Mouse (Mus musculus) adrenal gland, adult (tissue): ENCODE results near the gene Gsap.
"Not testable (repeated sequence)": the region's sequence is repeated elsewhere in the genome, so short reads cannot be mapped to it uniquely, and the experiment has no call there.

Source experiments
- DNase-seq, 2 experiments: peaks; one replicate each; pipeline ENCODE4 v3.0.0; 2022 to 2023; ENCODE audit warnings: low spot score in 1 of 2; ENCODE audit not compliant: inconsistent age in 2 of 2

Gene Gsap

DNA sequence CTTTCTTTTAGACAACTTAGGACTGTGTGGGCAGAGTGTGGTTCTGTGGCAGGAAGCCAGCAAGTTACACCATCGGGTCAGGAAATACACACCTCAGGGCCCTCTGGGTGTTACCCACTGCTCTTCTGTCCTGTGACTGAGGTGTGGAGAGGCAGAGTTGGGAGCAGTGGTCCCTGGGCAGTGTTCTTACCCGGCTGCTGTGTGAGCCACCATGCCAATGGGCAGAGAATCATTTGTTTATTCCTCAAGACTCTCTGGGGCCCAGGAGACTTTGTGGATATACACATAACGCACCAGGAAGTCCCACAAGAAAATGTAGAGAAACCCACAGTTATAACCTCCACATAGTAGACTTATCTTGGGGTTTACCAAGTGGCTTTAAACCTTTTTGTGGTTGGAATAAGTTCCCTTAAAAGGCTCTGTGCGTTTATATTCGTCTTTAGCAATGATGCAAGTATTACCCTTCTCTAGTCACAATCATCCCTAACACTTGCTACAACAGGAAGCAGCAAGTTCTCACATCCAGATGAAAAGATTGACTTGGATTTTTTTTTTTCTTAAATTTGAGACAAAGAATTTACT is 69.6 kb downstream of the Gsap start:
- peak in 1 of 2 experiments; percentile 16 for DNase-seq

DNA sequence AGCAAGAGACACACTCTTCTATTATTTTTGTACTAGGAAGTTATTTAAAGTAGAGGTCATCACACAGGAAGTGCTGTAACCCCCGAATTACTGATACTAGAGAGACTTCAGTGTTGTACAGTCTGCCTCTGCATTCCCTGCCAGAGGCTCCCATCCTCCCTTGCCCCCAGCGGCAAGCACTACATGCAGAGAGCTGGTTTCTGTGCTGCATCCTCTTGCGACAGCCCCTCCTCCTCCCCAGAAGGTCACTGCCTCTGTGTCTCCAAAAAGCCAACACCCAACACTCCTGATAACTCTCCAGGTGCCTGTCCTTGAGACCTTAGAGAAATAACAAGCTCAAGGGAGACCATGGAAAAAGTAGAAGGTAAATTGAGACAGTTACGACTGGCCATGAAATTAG is 71.1 kb downstream of the Gsap start:
- DNase-seq, result peak in 1 of 2 experiments; percentile 37

DNA sequence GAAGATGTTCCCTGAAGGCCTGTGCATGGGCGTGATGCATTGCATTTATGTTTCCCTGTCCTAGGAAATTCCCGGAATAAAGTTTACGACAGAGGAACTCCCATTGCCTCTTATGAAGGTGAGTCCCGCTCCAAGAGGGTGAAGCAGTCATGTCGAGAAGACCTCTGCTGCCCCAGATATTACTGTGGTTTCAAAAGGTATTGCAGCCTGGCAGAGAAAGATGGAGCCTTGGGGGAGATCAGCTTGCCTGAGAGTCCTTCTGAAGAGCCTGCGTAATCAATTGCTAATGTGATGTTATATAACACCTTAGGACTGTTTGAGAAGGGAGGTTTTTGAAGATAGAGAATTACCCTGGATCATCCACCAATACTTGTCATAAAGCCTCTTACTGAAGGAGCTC is 71.8 kb downstream of the Gsap start:
- DNase-seq, result no peak

- peak in 1 of 2 experiments; percentile 39 for DNase-seq
Measured at GRCm38 (mm10) chr5:21260746-21261145, 74.7 kb downstream of the Gsap start.

DNA sequence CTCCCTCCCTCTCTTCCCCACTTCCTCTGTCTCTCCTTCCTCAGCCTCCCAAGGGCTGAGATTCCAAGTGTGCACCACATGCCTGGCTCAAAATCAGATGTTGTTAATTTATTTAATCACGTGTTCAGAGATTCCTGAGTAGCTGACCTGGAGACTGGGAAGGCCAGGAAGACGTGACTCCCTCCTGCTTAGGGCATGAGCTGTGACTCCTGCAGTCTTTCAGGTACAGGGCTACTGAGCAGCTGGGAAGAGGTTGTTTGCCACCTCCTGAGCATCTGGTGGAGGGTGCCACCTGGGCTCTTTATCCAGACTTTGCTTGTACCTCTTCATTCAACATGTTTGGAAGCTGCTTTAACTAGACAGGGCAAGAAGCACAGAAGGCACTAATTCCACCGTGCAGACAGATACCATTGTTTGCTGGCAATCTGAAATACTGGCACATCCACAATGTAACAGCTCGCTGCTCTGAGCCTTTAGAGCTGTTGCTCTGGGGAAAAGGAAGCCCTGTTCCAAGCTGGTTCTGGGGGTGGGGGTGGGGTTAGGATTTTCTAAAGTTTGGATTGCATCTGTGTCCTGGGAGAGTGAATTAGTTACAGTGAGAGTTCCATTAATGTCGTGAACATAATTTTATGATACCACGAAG is 75.3 kb downstream of the Gsap start:
- DNase-seq, result peak in 1 of 2 experiments; percentile 47

GRCm38 (mm10) chr5:21263202-21264055 is 77.4 kb downstream of the Gsap start:
- DNase-seq, result peak in 1 of 2 experiments; percentile 80

DNA sequence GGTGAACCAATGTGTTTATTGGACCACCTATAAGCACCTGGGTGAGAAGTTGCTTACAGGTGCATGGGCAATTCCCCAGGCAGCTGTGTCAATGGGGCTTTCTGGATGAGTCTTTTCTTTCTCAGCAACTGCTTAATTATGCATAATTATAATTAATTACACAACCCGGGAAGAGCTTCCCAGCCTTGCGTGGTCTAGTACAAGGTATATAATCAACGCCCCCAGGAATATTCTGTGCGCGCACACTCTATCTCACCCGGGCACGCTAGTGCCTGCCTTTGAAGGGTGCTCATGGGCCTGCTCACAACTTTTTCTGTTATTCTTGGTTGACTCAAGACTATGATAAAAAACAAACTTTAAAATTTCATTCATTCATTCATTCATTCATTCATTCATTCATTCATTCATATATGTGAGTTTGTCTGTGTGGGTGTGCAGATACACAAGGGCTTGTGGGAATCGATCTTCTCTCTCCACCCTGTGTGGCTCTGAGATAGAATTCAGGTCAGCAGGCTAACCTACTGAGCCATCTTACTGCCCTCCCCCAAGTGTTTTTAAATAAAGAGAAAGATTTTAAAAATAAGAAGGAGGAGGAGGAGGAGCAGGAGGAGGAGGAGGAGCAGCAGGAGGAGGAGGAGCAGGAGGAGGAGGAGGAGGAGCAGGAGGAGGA is 78.4 kb downstream of the Gsap start:
- DNase-seq, result no peak

- peak; percentile 77 to 94 for DNase-seq
Measured at GRCm38 (mm10) chr5:21265049-21265448, 79.0 kb downstream of the Gsap start.

DNA sequence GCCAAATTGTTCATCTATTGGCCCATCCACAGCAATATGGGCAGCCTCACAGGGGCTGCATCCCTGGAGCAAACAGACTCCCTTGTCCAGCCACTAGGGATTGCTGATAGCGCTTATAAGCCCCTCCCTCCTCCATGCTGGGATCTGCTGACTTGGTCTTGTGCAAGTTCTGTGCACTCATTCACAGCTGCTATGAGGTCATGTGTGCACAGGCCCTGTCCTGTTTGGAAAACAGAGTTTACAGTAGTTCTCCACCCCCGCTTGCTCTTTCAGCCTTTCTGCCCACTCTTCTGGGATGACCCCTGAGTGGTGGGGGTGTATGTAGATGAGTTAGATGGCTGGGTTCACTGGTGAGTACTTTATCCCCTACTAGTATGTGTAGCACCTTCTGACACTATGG is 81.0 kb downstream of the Gsap start:
- DNase-seq, result no peak

DNA sequence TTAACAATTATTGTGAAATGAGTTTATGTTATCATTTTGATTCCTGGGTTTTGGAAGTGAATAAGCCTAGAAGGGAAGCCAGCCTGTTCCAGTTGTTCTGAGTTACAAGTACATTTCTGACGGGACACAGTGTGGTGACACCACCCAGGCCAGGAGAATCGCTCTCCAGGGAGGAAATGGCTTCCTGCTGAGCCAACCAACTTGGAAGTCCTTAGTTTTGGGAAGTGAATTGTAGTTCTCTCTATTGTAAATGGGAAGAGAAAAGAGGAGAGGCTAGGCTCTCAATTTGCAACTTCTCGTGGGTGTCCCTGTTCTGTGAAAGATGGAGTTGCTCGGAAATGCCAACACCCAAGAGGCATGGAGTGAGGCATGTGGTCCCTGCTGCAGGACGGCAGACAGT is 83.4 kb downstream of the Gsap start:
- peak in 1 of 2 experiments; percentile 19 for DNase-seq

DNA sequence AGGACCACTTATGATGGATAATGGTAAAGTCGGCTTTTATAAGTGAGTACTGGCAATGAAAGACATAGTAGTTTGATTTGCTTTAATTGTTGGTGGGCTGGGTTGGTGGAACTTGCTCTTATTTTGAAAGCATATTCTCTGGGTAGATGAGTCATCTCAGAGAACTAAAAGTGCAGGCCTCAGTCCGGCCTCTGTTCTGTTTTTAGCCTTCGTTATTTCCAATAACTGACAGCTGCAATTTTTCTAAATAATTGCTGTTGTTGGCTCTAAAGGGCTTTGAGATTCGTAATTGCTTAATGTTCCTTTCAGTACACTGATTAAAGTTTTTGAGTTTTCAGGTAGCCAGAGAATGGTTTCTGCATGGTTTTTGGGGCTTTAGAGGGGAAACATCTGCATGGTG is 84.7 kb downstream of the Gsap start:
- DNase-seq, result peak in 1 of 2 experiments; percentile 75

GRCm38 (mm10) chr5:21271386-21272354 is 85.6 kb downstream of the Gsap start:
- DNase-seq, result peak in 1 of 2 experiments; percentile 38

DNA sequence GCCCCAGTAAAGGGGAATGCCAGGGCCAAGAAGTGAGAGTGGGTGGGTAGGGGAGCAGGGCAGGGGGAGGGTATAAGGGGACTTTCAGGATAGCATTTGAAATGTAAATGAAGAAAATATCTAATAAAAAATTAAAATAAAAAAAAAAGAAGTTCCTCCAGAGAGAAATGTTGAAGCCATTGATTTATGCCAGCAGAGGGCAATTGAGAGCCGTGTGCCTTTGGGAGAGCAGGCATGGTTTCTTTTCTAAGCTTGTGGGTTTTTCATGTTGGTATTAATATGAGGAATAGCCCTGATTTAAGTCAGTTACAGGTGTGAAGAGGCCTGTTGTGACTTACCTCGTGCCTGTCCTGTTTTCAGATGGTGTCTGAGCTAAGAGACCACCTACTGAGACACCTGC is 91.6 kb downstream of the Gsap start:
- DNase-seq, result not testable (repeated sequence)

- peak; percentile 40 to 85 for DNase-seq
Measured at GRCm38 (mm10) chr5:21283356-21284062, 97.5 kb downstream of the Gsap start.

GRCm38 (mm10) chr5:21288658-21289435 is 102.8 kb downstream of the Gsap start:
- DNase-seq, result no peak

GRCm38 (mm10) chr5:21290594-21290993 is 104.5 kb downstream of the Gsap start:
- DNase-seq, result no peak

DNA sequence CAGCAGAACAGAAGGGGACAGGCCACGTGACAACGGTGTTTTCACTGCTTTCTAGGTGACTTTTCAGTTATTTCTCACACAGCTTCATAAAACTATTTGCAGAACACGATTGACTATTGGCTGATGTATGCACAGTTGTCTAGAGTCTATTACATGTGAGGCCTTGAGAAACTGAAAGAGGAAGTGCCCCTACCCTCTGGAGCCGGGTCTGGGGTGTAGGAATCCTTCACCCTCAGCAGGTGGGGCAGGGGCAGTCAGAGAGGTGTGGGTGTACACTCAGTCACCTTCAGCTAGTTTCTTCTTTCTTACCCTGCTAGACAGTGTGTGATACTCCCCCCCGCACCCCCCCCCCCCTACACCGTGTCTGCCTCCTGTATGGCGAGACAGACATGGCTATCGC is 109.6 kb downstream of the Gsap start:
- DNase-seq, result no peak

DNA sequence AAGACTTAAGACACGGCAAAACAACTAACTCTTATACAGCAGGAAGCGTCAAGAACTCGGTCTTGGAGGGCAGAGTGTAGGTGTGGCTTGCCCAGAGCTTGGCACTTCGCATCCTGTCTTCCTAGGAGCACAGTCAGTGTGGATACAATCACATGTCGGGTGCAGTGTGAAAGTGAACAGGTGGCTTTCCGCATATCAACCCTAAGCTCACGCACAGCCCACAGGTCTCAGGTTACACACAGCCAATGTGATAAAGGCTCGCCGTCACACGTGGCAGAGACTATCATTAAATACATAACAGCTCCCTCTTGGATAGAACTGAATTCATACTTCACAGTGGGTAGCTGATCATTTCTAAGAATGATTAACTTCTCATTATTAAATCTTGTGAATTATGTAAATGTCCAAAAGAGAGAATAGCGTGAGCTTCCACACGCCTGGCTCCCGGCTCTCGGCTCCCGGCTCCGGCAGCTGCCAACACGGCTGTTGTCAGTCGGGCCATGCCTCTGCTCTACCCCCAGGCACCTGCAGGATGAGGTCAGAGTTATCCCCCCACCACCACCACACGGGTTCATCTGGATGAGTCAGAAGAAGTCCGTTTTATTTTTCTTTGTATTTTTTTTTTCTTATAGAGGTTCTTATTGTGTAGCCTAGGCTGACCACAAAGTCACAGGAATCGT is 113.2 kb downstream of the Gsap start:
- no peak for DNase-seq
